Mouse (Mus musculus): ENCODE measurements around the gene 3110009E18Rik. TPM values are rescaled to one million over a fixed set of nuclear protein-coding genes. Genes with fewer than 3 reads are reported as not detected.
A peak's percentile ranks its signal among the peaks of the same experiment; 100 is the strongest.

The 3110009E18Rik gene
- polyA plus RNA-seq, 2 experiments = 3.5 to 10.4 TPM

- no peak for TF ChIP-seq EP300 (IDR thresholded peaks at IDR 0.05; ENCODE audit: low read depth)
- Histone ChIP-seq H3K4me2 (ENCODE audit: low read depth) (no peak overlapping the region), H3K4me1 (replicated peaks; ENCODE audit: control insufficient read depth in 2 of 2, insufficient read depth in 2 of 2, low read length in 1 of 2) (no peaks in the 10 kb centered on the region), H3K9ac (replicated peaks) (no peak overlapping the region), H3K27ac (no peak overlapping the region), H3K4me3 (ENCODE audit: insufficient read depth in 1 of 2, low read depth in 2 of 2, low read length in 2 of 2) (no peak overlapping the region), H3K27me3 (ENCODE audit: control insufficient read depth, insufficient read depth, low read length) (no peaks in the 10 kb centered on the region), H3K9me3 (ENCODE audit: control insufficient read depth, low read length) (no peaks in the 10 kb centered on the region), H3K36me3 (replicated peaks; ENCODE audit: control insufficient read depth, insufficient read depth, low read depth) (no peaks in the 10 kb centered on the region)
- 72% methylated on average over 9 of the region's 9 CpGs for WGBS (ENCODE audit: insufficient replicate concordance)
- DNase-seq (ENCODE audit: low read depth in 3 of 3, low spot score in 3 of 3) = no peak
- no peak for ATAC-seq (ENCODE audit: insufficient read depth)
Observed at GRCm38 (mm10) chr1:120186655-120187054, 65.7 kb downstream of the 3110009E18Rik start.

GRCm38 (mm10) chr1:120187059-120187458 lies 66.1 kb downstream of the 3110009E18Rik start:
- Histone ChIP-seq H3K27ac (no peak overlapping the region), H3K27me3 (ENCODE audit: control insufficient read depth, insufficient read depth, low read length) (no peaks in the 10 kb centered on the region), H3K4me1 (replicated peaks; ENCODE audit: control insufficient read depth in 2 of 2, insufficient read depth in 2 of 2, low read length in 1 of 2) (no peaks in the 10 kb centered on the region), H3K9me3 (ENCODE audit: control insufficient read depth, low read length) (no peaks in the 10 kb centered on the region), H3K9ac (replicated peaks) (no peak overlapping the region), H3K4me3 (ENCODE audit: insufficient read depth in 1 of 2, low read depth in 2 of 2, low read length in 2 of 2) (no peak overlapping the region), H3K4me2 (ENCODE audit: low read depth) (no peak overlapping the region), H3K36me3 (replicated peaks; ENCODE audit: control insufficient read depth, insufficient read depth, low read depth) (no peaks in the 10 kb centered on the region)
- ATAC-seq (ENCODE audit: insufficient read depth) = no peak
- TF ChIP-seq EP300 (IDR thresholded peaks at IDR 0.05; ENCODE audit: low read depth) (no peak), CTCF (IDR thresholded peaks at IDR 0.05; ENCODE audit: low read depth) (no peak)
- 64% methylated on average over 7 of the region's 7 CpGs for WGBS (ENCODE audit: insufficient replicate concordance)
- no peak for DNase-seq (ENCODE audit: low read depth in 3 of 3, low spot score in 3 of 3)

DNA sequence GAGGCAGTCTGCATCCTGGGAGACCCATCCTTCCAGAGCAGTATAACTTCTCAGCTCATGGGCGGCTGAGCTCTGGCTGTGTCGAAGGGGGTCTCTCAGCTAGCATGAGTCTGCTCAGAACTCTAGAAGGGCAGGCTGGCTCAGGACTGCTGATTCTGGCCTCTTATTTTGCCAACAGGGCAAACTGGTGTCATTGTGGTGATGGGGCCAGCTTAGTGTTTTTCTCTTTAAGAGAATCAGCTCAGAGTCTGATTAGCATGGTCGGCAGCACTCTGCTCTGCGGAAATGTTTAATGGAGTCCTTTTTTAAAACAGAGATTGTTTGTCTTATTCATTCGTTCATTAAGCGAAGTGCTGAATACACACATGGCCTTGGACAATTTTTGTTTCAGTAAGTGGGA lies 68.2 kb downstream of the 3110009E18Rik start:
- Histone ChIP-seq H3K27ac (no peak overlapping the region), H3K4me2 (ENCODE audit: low read depth) (no peak overlapping the region), H3K9me3 (ENCODE audit: control insufficient read depth, low read length) (no peaks in the 10 kb centered on the region), H3K4me1 (replicated peaks; ENCODE audit: control insufficient read depth in 2 of 2, insufficient read depth in 2 of 2, low read length in 1 of 2) (no peaks in the 10 kb centered on the region), H3K27me3 (ENCODE audit: control insufficient read depth, insufficient read depth, low read length) (no peaks in the 10 kb centered on the region), H3K9ac (replicated peaks) (no peak overlapping the region), H3K4me3 (ENCODE audit: insufficient read depth in 1 of 2, low read depth in 2 of 2, low read length in 2 of 2) (no peak overlapping the region), H3K36me3 (replicated peaks; ENCODE audit: control insufficient read depth, insufficient read depth, low read depth) (no peaks in the 10 kb centered on the region)
- 76% methylated on average over 6 of the region's 6 CpGs for WGBS (ENCODE audit: insufficient replicate concordance)
- DNase-seq (ENCODE audit: low read depth in 3 of 3, low spot score in 3 of 3) (no peak), ATAC-seq (ENCODE audit: insufficient read depth) (no peak)
- TF ChIP-seq CTCF (IDR thresholded peaks at IDR 0.05; ENCODE audit: low read depth) = no peak
- no peak for TF ChIP-seq EP300 (IDR thresholded peaks at IDR 0.05; ENCODE audit: low read depth)

DNA sequence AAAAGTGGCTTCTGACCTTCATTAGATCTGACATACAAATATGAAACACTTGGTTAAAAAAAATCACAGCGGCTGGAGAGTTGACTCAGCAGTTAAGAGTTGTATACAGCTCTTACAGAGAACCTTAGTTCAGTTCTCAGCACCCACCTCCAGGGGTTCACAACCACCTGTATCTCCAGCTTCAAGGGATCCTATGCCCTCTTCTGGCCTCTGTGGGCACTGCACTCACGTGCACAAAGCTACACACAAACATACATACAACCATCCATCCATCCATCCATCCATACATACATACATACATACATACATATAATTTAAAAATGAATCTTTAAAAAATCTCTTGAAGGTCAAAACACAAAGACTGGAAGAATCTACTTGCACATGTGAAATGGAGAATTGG lies 69.3 kb downstream of the 3110009E18Rik start:
- ATAC-seq (ENCODE audit: insufficient read depth) = no peak
- Histone ChIP-seq H3K9ac (replicated peaks) (no peak overlapping the region), H3K27me3 (ENCODE audit: control insufficient read depth, insufficient read depth, low read length) (no peaks in the 10 kb centered on the region), H3K9me3 (ENCODE audit: control insufficient read depth, low read length) (no peaks in the 10 kb centered on the region), H3K4me1 (replicated peaks; ENCODE audit: control insufficient read depth in 2 of 2, insufficient read depth in 2 of 2, low read length in 1 of 2) (no peaks in the 10 kb centered on the region), H3K36me3 (replicated peaks; ENCODE audit: control insufficient read depth, insufficient read depth, low read depth) (no peaks in the 10 kb centered on the region), H3K4me3 (ENCODE audit: insufficient read depth in 1 of 2, low read depth in 2 of 2, low read length in 2 of 2) (no peak overlapping the region), H3K4me2 (ENCODE audit: low read depth) (no peak overlapping the region), H3K27ac (no peak overlapping the region)
- TF ChIP-seq CTCF (IDR thresholded peaks at IDR 0.05; ENCODE audit: low read depth) (peak; percentile 29; the same call in 1 of the 2 replicates), EP300 (IDR thresholded peaks at IDR 0.05; ENCODE audit: low read depth) (no peak)
- 58% methylated on average over 2 of the region's 2 CpGs for WGBS (ENCODE audit: insufficient replicate concordance)
- no peak for DNase-seq (ENCODE audit: low read depth in 3 of 3, low spot score in 3 of 3)

- Histone ChIP-seq H3K9ac (replicated peaks) (no peak overlapping the region), H3K4me3 (ENCODE audit: insufficient read depth in 1 of 2, low read depth in 2 of 2, low read length in 2 of 2) (no peak overlapping the region), H3K36me3 (replicated peaks; ENCODE audit: control insufficient read depth, insufficient read depth, low read depth) (no peaks in the 10 kb centered on the region), H3K9me3 (ENCODE audit: control insufficient read depth, low read length) (no peaks in the 10 kb centered on the region), H3K4me1 (replicated peaks; ENCODE audit: control insufficient read depth in 2 of 2, insufficient read depth in 2 of 2, low read length in 1 of 2) (no peaks in the 10 kb centered on the region), H3K4me2 (ENCODE audit: low read depth) (no peak overlapping the region), H3K27ac (no peak overlapping the region), H3K27me3 (ENCODE audit: control insufficient read depth, insufficient read depth, low read length) (no peaks in the 10 kb centered on the region)
- TF ChIP-seq CTCF (IDR thresholded peaks at IDR 0.05; ENCODE audit: low read depth) = no peak
- TF ChIP-seq EP300 (IDR thresholded peaks at IDR 0.05; ENCODE audit: low read depth) = no peak
- DNase-seq (ENCODE audit: low read depth in 3 of 3, low spot score in 3 of 3) (no peak), ATAC-seq (ENCODE audit: insufficient read depth) (no peak)
- 69% methylated on average over 6 of the region's 6 CpGs for WGBS (ENCODE audit: insufficient replicate concordance)
Observed at GRCm38 (mm10) chr1:120190946-120191345, 70.0 kb downstream of the 3110009E18Rik start.

All from liver, embryonic 14.5 days (tissue).